Mouse (Mus musculus) stomach, postnatal 0 days (tissue): ENCODE results near the gene Slc45a3.

Source experiments
- CTCF ChIP-seq: IDR thresholded peaks from 2 replicates; pipeline ENCODE4 v1.5.1; 2016; ENCODE audit warnings: antibody characterized with exemption, low read depth, mild to moderate bottlenecking, moderate library complexity
- EP300 ChIP-seq: optimal IDR thresholded peaks from 2 replicates; pipeline ENCODE3; 2016; ENCODE audit warnings: antibody characterized with exemption

DNA sequence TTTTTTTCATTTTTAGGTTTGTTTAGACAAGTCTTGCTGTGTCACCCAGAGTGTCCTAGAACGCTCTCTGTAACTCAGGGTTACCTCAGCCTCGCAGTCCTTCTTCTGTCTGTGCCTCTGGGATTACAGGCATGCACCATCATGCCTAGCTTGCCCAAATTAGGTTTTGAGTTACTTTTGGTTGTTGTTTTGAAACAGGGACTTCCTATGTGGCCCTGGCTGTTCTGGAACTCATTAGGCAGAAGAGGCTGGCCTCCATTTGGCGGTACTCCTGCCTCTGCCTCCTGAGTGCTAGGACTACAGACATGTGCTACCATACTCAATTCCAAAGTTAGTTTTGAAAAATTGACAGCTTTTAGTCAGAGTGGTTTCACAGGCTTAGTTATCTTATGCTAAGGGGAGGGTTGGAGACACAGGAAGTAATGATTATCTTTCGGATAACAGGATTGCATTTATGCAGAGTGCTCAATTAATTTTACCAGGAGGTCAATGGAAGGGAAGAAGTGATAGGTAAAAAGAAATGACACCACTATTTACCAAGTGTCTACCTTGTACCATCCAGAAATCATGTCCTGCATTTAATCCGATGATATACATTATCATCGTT is 41.9 kb downstream of the Slc45a3 start:
- TF ChIP-seq CTCF (no peak), EP300 (no peak)
